In genomic region chr2:116049710-116050109, GRCm38 (mm10) we compare ENCODE assay signal across 7 mouse cellular contexts. TPM values are rescaled to one million over a fixed set of nuclear protein-coding genes. Genes with fewer than 3 reads are reported as not detected.
DNase-seq lines count a peak whose midpoint lies in the region; ATAC-seq and TF ChIP-seq lines count a peak whose summit lies in the region.

No protein-coding gene starts in this region.

- peak overlapping the region; percentile 12; the same call in 1 of the 2 replicates for H3K4me2 ChIP-seq in liver, embryonic 12.5 days
- peak overlapping the region; percentile 37 for H3K4me2 ChIP-seq in hindbrain, embryonic 16.5 days (ENCODE audit: low read length)
- H3K4me2 ChIP-seq in midbrain, postnatal 0 days (ENCODE audit: low read depth, low read length, poor library complexity, severe bottlenecking) = peak overlapping the region; percentile 36

- H3K4me1 ChIP-seq in liver, embryonic 12.5 days = no peaks in the 10 kb centered on the region
- H3K4me1 ChIP-seq in hindbrain, embryonic 16.5 days (ENCODE audit: control insufficient read depth, insufficient read depth, low read depth, low read length) = peaks cover 12% of the 10 kb centered on the region
- no peaks in the 10 kb centered on the region for H3K4me1 ChIP-seq in midbrain, postnatal 0 days (ENCODE audit: insufficient read depth, low read length)

- no peak overlapping the region for H3K9ac ChIP-seq in liver, embryonic 12.5 days
- no peak overlapping the region for H3K9ac ChIP-seq in hindbrain, embryonic 16.5 days (ENCODE audit: low read depth, low read length)
- H3K9ac ChIP-seq in midbrain, postnatal 0 days (replicated peaks; ENCODE audit: low read length, poor library complexity, severe bottlenecking) = no peak overlapping the region

- H3K36me3 ChIP-seq in liver, embryonic 12.5 days = no peaks in the 10 kb centered on the region
- no peaks in the 10 kb centered on the region; the same call in 1 of the 2 replicates for H3K36me3 ChIP-seq in hindbrain, embryonic 16.5 days (ENCODE audit: control insufficient read depth, insufficient read depth, low read length)
- no peaks in the 10 kb centered on the region for H3K36me3 ChIP-seq in midbrain, postnatal 0 days (ENCODE audit: insufficient read depth, low read length)

- ATAC-seq in liver, embryonic 12.5 days = no peak
- no peak for ATAC-seq in hindbrain, embryonic 16.5 days
- ATAC-seq in midbrain, postnatal 0 days (ENCODE audit: low FRiP score) = no peak
- ATAC-seq in cerebellum, adult (ENCODE audit: insufficient number of reproducible peaks, low FRiP score, low TSS enrichment) = no peak

- H3K27me3 ChIP-seq in liver, embryonic 12.5 days (replicated peaks) = no peaks in the 10 kb centered on the region
- H3K27me3 ChIP-seq in hindbrain, embryonic 16.5 days (replicated peaks; ENCODE audit: control insufficient read depth, insufficient read depth, low read length) = no peaks in the 10 kb centered on the region
- no peaks in the 10 kb centered on the region for H3K27me3 ChIP-seq in midbrain, postnatal 0 days (ENCODE audit: insufficient read depth, low read length)

- no peak overlapping the region for H3K27ac ChIP-seq in liver, embryonic 12.5 days
- no peak overlapping the region for H3K27ac ChIP-seq in hindbrain, embryonic 16.5 days (ENCODE audit: low read depth, low read length)
- H3K27ac ChIP-seq in midbrain, postnatal 0 days (ENCODE audit: low read depth, low read length) = no peak overlapping the region

- no peak for DNase-seq in liver
- peak; percentile 52 for DNase-seq in fibroblast of lung, adult 2 months (ENCODE audit: low read depth)
- no peak for DNase-seq in midbrain, postnatal 0 days (ENCODE audit: low spot score)
- no peak for DNase-seq in ovary, postnatal 36 days (ENCODE audit: low spot score)

- H3K4me3 ChIP-seq in liver, embryonic 12.5 days = no peak overlapping the region
- H3K4me3 ChIP-seq in hindbrain, embryonic 16.5 days (ENCODE audit: low read length) = no peak overlapping the region
- peak overlapping the region; percentile 9; the same call in 1 of the 2 replicates for H3K4me3 ChIP-seq in midbrain, postnatal 0 days (ENCODE audit: low read depth, low read length)

- no peaks in the 10 kb centered on the region for H3K9me3 ChIP-seq in liver, embryonic 12.5 days (replicated peaks)
- H3K9me3 ChIP-seq in hindbrain, embryonic 16.5 days (ENCODE audit: control insufficient read depth, low read length) = no peaks in the 10 kb centered on the region
- H3K9me3 ChIP-seq in midbrain, postnatal 0 days (ENCODE audit: low read length) = no peaks in the 10 kb centered on the region

- TF ChIP-seq CTCF in midbrain, postnatal 0 days (IDR thresholded peaks at IDR 0.05) = no peak

- 49% methylated on average over 9 of the region's 9 CpGs for WGBS in liver, embryonic 12.5 days (ENCODE audit: insufficient replicate concordance)
- 80% methylated on average over 9 of the region's 9 CpGs for WGBS in hindbrain, embryonic 16.5 days
- 73% methylated on average over 9 of the region's 9 CpGs for WGBS in midbrain, postnatal 0 days

RNA-seq across cellular contexts. Expression of gene Meis2, which starts 15.9 kb away (rescaled TPM):
- 5.9 and 6.0 TPM in 2 replicates for polyA plus RNA-seq in liver, embryonic 12.5 days (2016; fragmentation: Nextera tagmentation; extraction: Ambion mirVana)
- 128 and 131 TPM in 2 replicates for polyA plus RNA-seq in hindbrain, embryonic 16.5 days (2015; fragmentation: Nextera tagmentation; extraction: Ambion mirVana)
- 121 and 147 TPM in 2 replicates for total RNA-seq in midbrain, postnatal 0 days (2014; rRNA removed)
- polyA plus RNA-seq in midbrain, postnatal 0 days (2015; fragmentation: Nextera tagmentation; extraction: Ambion mirVana) = 52.1 and 58.3 TPM in 2 replicates
